Mouse (Mus musculus) adrenal gland, postnatal 25 days (tissue): ENCODE results near the gene Large1. TPM values are rescaled to one million over a fixed set of nuclear protein-coding genes. Genes with fewer than 3 reads are reported as not detected.
"Not testable (repeated sequence)": the region's sequence is repeated elsewhere in the genome, so short reads cannot be mapped to it uniquely, and the experiment has no call there.

Source experiments
- DNase-seq: peaks from one replicate; pipeline ENCODE4 v3.0.0; 2021; ENCODE audit warnings: mixed read lengths
- total RNA-seq: library from RNA; stranded (reverse); gene quantifications from 2 replicates; pipeline ENCODE4 v1.2.3, GENCODE M21; 2021

Gene Large1
- total RNA-seq, 1 experiment from 2014 or later, result 30.3 TPM

DNA sequence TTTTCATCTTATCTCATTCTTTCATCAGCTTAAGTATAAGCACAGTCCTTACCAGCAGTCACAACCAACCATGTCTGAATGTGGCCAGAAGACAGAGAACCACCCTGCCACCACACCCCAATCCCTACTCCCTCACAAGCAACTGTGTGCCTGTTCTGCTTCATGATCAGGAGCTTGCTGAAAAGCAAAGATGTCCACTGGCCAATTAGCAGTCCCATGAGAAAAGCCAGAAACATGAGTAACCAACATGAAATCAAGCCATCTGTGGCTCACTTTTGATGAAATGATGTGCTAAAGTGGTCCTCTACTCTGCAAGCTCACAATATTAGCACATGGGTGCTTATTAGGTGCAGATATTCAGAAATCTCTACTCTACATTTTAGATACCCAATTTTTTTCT lies 57.8 kb downstream of the Large1 start:
- DNase-seq, result no peak

DNA sequence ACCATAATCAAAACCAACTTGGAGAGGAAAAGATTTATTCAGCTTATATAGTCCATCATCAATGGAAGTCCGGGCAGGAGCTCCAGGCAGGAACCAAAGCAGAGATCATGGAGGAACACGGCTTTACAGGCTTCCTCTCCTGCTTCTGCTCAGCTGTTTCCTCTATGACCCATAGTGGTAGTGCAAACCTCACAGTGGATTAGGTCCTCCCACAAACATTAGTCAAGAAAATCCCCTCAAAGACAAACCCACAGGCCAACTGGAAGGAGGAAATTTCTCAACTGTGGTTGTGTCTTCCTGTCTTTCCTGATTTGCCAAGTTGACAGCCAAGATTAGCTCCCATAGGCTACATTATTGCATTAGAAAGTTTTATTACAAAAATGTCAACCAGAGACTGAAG lies 59.7 kb downstream of the Large1 start:
- DNase-seq, result no peak

GRCm38 (mm10) chr8:73291630-73292029 lies 61.7 kb downstream of the Large1 start:
- no peak for DNase-seq

GRCm38 (mm10) chr8:73290636-73291035 lies 62.7 kb downstream of the Large1 start:
- DNase-seq, result no peak

GRCm38 (mm10) chr8:73289831-73290230 lies 63.5 kb downstream of the Large1 start:
- no peak for DNase-seq

GRCm38 (mm10) chr8:73281996-73282395 lies 71.3 kb downstream of the Large1 start:
- DNase-seq, result peak; percentile 20

DNA sequence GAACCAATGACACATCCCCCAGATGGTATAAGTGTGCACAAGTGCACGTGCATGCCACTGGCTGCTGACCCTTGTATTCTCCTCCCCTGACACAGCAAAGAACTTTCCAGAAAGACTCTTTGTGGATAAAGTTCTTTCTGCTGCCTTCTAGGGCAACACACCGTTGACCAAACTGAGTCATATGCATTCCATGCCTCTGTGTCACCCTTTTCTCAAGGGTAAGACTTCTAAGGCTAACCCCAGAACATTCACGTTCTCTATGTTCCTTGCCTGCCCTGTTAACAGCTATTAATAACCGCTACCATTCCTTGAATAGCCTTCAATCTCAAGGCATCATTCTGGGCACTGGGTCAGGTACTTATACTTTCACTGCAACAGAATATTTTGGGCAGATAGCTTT lies 77.3 kb downstream of the Large1 start:
- DNase-seq, result no peak

- DNase-seq, result not testable (repeated sequence)
These were observed 77.9 kb downstream of the Large1 start for GRCm38 (mm10) chr8:73275445-73275844.

DNA sequence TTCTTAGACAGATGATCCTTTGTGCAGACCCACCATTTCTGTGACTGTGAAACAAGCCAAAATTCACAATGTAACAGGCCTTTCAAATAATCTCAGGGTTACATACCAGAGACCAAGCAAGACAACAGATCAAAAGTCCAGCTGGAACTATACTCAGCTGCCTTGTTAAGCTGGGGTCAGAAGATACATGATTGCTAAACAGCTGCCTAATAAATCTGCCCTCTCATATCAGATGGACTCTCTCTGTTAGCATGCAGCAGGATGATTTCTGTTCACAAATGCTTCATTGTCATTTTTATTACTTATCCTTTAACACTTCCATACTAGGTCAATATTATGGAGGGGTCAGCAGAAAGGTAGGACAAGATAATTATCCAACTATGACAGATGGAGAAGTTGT lies 80.2 kb downstream of the Large1 start:
- no peak for DNase-seq

DNA sequence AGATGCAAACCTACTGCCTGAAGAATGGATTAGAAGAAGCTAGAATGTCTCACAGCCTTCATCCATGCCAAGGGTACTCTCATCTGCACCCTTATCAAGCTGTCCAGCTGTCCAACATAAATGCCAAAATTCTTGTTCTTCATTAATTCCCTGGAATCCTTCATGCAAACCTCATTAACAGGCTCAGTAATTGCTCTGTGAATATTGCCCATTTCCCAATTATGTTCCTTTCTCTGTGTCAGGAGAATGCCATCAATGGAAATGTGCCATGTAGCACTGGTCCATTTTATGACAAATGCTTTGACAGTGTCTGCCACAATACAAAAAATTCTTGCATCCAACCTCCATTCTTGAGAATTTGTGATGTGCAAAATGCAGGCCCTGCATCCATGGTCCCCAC lies 82.3 kb downstream of the Large1 start:
- DNase-seq, result no peak

DNA sequence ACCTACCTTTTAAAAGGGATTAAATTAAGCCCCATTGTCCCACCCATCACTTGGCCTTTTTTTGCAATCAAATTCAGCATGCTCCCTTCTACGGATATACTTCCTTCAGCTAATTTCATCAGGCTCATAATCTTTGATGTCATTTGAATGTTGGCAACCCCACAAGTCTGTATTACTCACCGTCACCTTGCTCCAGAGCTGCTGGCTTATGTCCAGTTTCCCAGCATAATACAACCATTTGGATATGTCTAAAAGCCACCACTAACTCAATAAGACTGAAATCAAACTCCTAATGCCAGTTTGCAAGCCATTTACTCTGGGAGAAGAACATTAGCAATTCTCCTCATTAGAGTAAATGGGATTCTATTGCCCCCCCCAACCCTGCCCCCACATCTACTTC lies 95.4 kb downstream of the Large1 start:
- DNase-seq, result peak; percentile 35

DNA sequence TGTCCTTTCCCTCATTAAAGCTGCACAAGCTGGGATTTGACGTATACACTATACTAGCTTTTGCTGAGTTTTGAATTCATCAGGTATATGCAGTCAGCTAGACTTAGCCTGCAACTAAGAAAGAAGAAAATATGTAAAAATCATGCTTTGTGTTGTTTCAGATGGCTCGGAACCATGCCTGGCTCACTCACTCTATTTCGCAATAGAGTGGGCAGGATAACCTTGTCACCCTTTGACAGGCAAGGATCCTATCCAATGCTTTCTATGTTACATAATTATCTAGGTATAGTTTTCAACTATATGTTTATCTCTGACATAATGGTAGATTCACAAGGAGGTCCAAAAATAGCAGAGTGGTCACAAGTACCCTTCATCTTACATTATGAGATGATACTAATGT lies 109.2 kb downstream of the Large1 start:
- DNase-seq, result peak; percentile 14

- no peak for DNase-seq
These were observed 111.3 kb downstream of the Large1 start for GRCm38 (mm10) chr8:73242066-73242465.

GRCm38 (mm10) chr8:73234209-73234608 lies 119.1 kb downstream of the Large1 start:
- DNase-seq, result no peak

- DNase-seq, result no peak
These were observed 119.8 kb downstream of the Large1 start for GRCm38 (mm10) chr8:73233358-73234041.

GRCm38 (mm10) chr8:73226841-73227240 lies 126.5 kb downstream of the Large1 start:
- peak; percentile 10 for DNase-seq

GRCm38 (mm10) chr8:73225654-73226053 lies 127.7 kb downstream of the Large1 start:
- no peak for DNase-seq

GRCm38 (mm10) chr8:73219178-73219811 lies 134.0 kb downstream of the Large1 start:
- no peak for DNase-seq

GRCm38 (mm10) chr8:73206831-73207230 lies 146.5 kb downstream of the Large1 start:
- DNase-seq, result no peak

- peak; percentile 9 for DNase-seq
These were observed 151.5 kb downstream of the Large1 start for GRCm38 (mm10) chr8:73201854-73202253.

GRCm38 (mm10) chr8:73197714-73198113 lies 155.6 kb downstream of the Large1 start:
- DNase-seq, result no peak

GRCm38 (mm10) chr8:73188684-73189083 lies 164.7 kb downstream of the Large1 start:
- no peak for DNase-seq

DNA sequence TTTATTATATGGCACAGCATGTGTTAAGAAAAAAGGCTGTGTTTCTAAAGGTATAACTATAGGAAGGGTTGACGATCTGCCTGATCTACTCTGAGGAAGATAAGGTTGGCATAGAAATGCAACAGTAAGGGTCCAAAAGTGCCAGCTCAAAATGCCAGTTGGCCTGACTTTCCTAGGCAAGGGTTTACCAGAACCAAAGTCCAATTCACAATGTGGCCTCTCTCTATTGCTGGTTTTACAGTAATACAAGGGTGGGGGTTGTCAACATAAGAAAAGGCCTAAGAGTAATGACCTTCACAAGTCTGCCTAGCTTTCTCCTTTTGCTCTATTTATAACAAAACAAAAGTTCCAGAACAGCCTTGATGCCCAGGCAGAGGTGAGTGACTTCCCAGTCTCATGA lies 166.0 kb downstream of the Large1 start:
- no peak for DNase-seq

- no peak for DNase-seq
These were observed 174.9 kb downstream of the Large1 start for GRCm38 (mm10) chr8:73178434-73178833.
